Mouse (Mus musculus) spleen, adult 2 months (tissue): ENCODE measurements at regions not wholly inside any gene's neighbourhood (a gene's known extent, or its start where the extent isn't known, plus 50 kb on each side); places are given as distances from the start of the nearest gene placed in this dataset.

Source experiments
- DNase-seq, 2 experiments: peaks; one replicate each; pipeline versions ENCODE4 v3.0.0 to v3.0.0-alpha.2; 2012 to 2021; ENCODE audit warnings: low spot score in 2 of 2, low read depth in 1 of 2
- H3K27ac ChIP-seq: fragments of 200-500 bp; 2 replicates; pipeline ENCODE4 v1.5.1; 2012; ENCODE audit warnings: low read length, inconsistent platforms; ENCODE audit not compliant: insufficient read depth
- H3K27me3 ChIP-seq: fragments of 200-500 bp; 2 replicates; pipeline ENCODE4 v1.6.1; 2012; ENCODE audit warnings: mild to moderate bottlenecking, moderate library complexity, low read length, inconsistent platforms; ENCODE audit not compliant: control insufficient read depth, insufficient read depth
- H3K36me3 ChIP-seq: fragments of 200-500 bp; 2 replicates; pipeline ENCODE4 v1.6.1; 2012; ENCODE audit warnings: mild to moderate bottlenecking, low read length, inconsistent platforms; ENCODE audit not compliant: control insufficient read depth, insufficient read depth
- H3K4me1 ChIP-seq: fragments of 200-500 bp; 2 replicates; pipeline ENCODE4 v1.6.1; 2011; ENCODE audit warnings: inconsistent platforms; ENCODE audit not compliant: control insufficient read depth, insufficient read depth, insufficient read length
- H3K4me3 ChIP-seq: fragments of 200-500 bp; 2 replicates; pipeline ENCODE4 v1.5.1; 2011; ENCODE audit warnings: mild to moderate bottlenecking, inconsistent platforms; ENCODE audit not compliant: insufficient read depth, insufficient read length; ENCODE audit errors: extremely low read depth
- CTCF ChIP-seq: fragments of 200-500 bp; IDR thresholded peaks from 2 replicates; pipeline ENCODE4 v1.5.1; 2011; ENCODE audit warnings: mild to moderate bottlenecking, inconsistent platforms; ENCODE audit not compliant: insufficient read depth, insufficient read length, insufficient replicate concordance; ENCODE audit errors: extremely low read depth
- POLR2A ChIP-seq: fragments of 200-500 bp; IDR thresholded peaks from 2 replicates; pipeline ENCODE4 v1.6.1; 2011; ENCODE audit warnings: low read depth, low read length, inconsistent platforms
- WGBS: fragments of 180-500 bp; shearing (Covaris S2); methylation state at CpG from one replicate; pipeline ENCODE4 v1.1.7; 2018; 5-methylcytosine and 5-hydroxymethylcytosine counted together

DNA sequence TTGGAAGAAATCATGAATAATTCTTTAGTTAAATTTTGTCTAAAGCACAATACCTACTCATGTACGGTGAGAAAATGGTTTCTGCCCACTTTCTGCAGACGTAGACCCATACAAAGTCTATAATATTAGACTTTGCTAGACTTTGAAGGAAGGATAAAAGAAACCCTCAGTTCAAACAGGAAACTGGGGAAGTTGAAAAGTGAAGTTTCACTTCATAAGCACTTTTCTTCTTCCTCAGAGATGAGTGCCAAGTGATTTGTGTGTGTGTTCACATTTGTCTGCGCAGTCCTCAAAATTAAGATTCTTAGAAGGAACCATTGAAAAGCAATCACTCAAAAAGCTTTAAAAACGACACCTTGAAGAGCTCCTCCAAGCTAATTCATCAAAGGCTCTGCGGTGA lies 500.2 kb upstream of the A1bg start:
- TF ChIP-seq POLR2A (no peak), CTCF (no peak)
- Histone ChIP-seq H3K27ac (no peak overlapping the region), H3K27me3 (no peaks in the 10 kb centered on the region), H3K4me3 (no peak overlapping the region), H3K4me1 (peaks cover 4% of the 10 kb centered on the region; the same call in 1 of the 2 replicates), H3K36me3 (no peaks in the 10 kb centered on the region)
- WGBS = 48% methylated on average over 5 of the region's 5 CpGs
- no peak for DNase-seq

DNA sequence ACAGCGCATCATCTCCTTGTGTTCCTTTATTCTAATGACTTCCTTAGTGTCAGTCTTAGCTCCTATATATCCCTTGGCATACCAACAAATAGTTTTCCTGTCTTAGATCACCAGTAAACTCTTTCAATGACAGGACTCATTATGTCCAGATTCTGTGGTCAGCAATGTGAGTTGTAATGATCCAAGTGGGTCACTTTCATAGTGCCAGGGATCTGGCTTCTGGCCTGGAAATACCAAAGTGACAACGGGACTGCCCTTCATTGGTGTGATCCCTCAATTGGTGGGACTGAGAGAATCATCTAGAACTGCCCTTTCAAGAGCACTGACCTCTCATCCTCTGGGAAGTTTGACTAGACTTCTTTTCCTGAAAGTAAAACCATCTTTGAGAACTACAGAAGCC lies 494.7 kb upstream of the A1bg start:
- TF ChIP-seq POLR2A = no peak
- no peak for TF ChIP-seq CTCF
- H3K27me3 ChIP-seq = no peaks in the 10 kb centered on the region
- H3K27ac ChIP-seq = no peak overlapping the region
- DNase-seq = no peak
- H3K4me3 ChIP-seq = no peak overlapping the region
- H3K36me3 ChIP-seq = no peaks in the 10 kb centered on the region
- 94% methylated on average over 2 of the region's 2 CpGs for WGBS
- H3K4me1 ChIP-seq = peaks cover 3% of the 10 kb centered on the region; the same call in 1 of the 2 replicates

DNA sequence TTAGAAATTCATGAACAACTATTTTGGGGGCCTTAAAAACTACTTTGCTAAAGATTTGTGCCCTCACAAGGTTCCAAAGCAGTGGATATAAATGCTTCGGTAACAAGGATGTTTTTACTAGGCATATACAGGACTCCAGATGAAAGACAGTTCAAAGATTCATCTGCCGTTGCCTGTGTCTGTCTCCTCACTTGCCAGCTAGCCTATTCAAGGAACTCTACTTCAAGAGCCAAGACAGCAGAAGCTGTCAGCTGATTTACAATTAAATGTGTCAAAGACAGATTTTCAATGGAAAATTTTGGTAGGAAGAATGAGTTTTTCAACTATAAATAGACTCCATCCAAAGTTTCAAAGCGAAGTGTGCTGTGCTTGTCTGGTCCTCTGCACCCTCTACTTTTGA lies 494.0 kb upstream of the A1bg start:
- H3K27me3 ChIP-seq = no peaks in the 10 kb centered on the region
- no peaks in the 10 kb centered on the region for H3K36me3 ChIP-seq
- no peak overlapping the region for H3K27ac ChIP-seq
- no peak for DNase-seq
- H3K4me1 ChIP-seq = peaks cover 5% of the 10 kb centered on the region
- no peak overlapping the region for H3K4me3 ChIP-seq
- WGBS = 75% methylated on average over 3 of the region's 3 CpGs
- TF ChIP-seq POLR2A = no peak
- TF ChIP-seq CTCF = no peak

DNA sequence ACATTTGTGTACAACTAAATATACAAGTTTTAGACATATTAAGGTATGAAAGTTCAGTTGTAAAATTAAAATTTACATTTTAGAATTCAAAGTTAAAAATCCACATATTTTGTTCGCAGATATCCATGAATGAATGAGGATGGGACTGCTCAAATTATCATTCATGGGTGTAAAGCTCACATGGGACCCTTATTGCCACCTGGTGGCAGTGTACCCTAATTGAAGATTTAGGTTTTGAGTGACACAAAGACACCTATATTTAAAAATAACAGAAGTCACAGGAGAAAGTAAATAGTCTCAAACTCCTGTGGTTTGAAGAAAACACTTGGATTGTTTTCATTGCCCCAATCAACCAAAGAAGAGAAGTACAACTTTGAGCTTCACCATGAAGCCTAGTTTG lies 492.8 kb upstream of the A1bg start:
- 60% methylated on average over 1 of the region's 1 CpGs for WGBS
- Histone ChIP-seq H3K36me3 (no peaks in the 10 kb centered on the region), H3K4me3 (no peak overlapping the region), H3K27ac (no peak overlapping the region), H3K4me1 (peaks cover 7% of the 10 kb centered on the region), H3K27me3 (no peaks in the 10 kb centered on the region)
- DNase-seq = peak; percentile 42 to 63
- TF ChIP-seq POLR2A (no peak), CTCF (no peak)

GRCm38 (mm10) chr15:61411821-61412220 lies 489.0 kb upstream of the A1bg start:
- peak; percentile 18 to 25 for DNase-seq
- Histone ChIP-seq H3K36me3 (no peaks in the 10 kb centered on the region), H3K27me3 (no peaks in the 10 kb centered on the region), H3K27ac (no peak overlapping the region), H3K4me3 (no peak overlapping the region), H3K4me1 (peaks cover 7% of the 10 kb centered on the region)
- WGBS = 12% methylated on average over 2 of the region's 2 CpGs
- TF ChIP-seq CTCF = no peak
- no peak for TF ChIP-seq POLR2A

GRCm38 (mm10) chr15:61410789-61411188 lies 488.0 kb upstream of the A1bg start:
- WGBS = 85% methylated on average over 2 of the region's 2 CpGs
- no peaks in the 10 kb centered on the region for H3K27me3 ChIP-seq
- H3K4me3 ChIP-seq = no peak overlapping the region
- H3K36me3 ChIP-seq = no peaks in the 10 kb centered on the region
- H3K27ac ChIP-seq = no peak overlapping the region
- no peak for DNase-seq
- TF ChIP-seq POLR2A (no peak), CTCF (no peak)
- H3K4me1 ChIP-seq = peaks cover 6% of the 10 kb centered on the region; the same call in 1 of the 2 replicates

GRCm38 (mm10) chr15:61408621-61409020 lies 485.8 kb upstream of the A1bg start:
- H3K27ac ChIP-seq = peak overlapping the region; percentile 35; the same call in 1 of the 2 replicates
- TF ChIP-seq CTCF (no peak), POLR2A (no peak)
- H3K36me3 ChIP-seq = no peaks in the 10 kb centered on the region
- WGBS = 51% methylated on average over 1 of the region's 1 CpGs
- no peak overlapping the region for H3K4me3 ChIP-seq
- H3K4me1 ChIP-seq = peaks cover 6% of the 10 kb centered on the region; the same call in 1 of the 2 replicates
- no peaks in the 10 kb centered on the region for H3K27me3 ChIP-seq
- peak in 1 of 2 experiments; percentile 19 for DNase-seq
